Mouse (Mus musculus): ENCODE data around the gene Defb29.

Defb29 gene

DNA sequence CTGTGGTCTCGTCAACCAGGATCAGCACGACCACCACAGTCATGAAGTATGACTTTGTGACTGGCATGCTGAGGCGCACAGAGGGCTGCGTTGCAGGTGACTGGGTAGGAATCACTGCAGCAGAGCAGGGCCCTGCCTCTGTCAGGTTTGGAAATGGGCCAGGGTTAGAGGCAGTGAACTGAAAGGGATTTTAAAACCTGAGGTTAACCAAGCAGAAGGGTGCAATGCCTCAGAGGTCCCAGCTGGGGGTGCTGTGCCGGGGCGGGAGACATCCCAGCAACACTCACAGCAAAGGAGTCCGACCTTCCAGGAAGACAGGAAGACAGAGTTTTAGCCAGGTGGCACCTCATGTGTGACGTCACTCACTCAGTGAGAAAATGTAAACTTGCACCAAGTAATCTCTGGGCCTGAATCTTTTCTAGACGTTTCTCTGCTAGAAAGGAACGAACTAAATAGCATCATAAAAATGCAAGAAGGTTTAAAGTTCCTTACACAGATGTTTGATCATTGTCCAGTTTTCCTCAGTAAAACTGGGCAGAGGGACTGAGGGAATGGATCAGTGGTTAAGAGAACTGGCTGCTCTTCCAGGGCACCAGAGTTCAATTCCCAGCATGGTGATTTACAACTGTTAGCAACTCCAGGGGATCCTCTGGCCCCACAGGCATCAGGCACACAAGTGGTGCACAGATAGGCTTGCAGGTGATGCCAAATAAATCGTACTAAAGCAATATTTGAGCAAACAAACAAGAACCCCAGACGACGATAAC is at the start of gene Defb29:
TSS of gene Defb29 (minus strand) at position 155 of the 767 bp plus-strand sequence.
- peak; percentile 87 for DNase-seq

DNA sequence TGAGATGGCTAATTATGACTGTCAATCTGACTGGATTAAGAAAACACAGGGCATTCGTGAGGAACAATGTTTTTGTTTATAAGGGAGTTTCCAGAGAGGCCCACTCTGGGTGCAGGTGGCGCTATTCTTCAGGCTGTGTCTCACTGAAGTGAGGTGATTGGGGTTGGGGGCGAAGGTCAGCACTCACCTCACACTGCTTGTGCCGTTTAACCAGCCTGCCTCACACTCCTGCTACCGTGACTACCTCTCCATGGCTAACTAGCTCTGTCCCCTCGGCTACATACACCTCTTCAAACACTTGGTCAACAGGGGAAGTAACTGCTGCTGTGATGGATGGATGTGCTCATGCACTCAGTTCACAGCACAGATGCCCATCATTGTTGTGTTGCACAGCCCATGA is 49.1 kb upstream of the Defb29 start:
- DNase-seq: no peak

DNA sequence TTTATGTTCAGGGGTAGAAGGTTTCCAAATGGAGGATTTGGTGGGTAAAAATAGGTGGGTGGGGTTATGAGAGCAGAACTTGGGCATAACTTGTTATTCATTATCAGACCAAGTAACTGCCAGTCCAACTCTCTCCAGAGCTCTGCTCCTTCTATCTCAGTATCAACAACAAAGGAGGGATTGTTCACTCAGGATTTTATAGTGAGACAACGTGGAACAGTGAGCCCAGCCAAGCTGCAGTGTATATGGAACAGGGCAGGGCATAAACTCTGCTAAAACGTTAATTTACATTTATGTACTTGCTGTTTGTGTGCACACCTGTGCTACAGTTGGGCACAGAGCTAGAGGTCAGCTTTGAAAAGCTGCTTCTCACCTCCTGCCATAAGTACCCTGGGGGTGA is 48.6 kb upstream of the Defb29 start:
- DNase-seq: no peak

DNA sequence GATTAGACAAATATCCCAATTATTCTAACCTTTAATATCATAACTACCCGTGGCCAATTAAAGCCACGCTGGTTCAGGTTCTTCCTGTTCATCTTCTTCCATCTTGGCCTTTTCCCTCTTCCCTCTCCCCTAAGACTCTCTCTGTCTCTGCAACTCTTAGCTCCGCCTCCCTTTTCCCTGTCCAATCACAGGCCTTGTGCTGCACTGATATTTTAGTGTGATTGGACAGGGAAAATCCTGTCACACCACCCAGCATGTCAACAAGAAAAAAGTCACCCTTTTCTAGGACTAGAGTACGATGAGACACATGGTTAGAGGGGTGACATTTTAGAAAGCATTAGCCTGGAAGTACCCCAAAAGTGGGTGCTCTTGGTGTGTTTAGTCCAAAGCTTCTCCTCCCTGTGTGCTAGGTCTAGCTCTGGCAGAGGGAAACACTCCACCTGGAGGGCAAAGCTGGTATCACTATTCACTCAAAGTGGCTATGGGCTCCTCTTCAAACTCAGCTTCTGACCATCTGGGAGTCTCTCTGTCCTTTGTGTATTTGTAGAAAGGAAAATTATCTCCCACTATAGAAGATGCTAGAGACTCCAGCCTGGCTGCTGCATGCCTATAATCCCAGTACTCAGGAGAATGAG is 47.1 kb upstream of the Defb29 start:
- peak; percentile 42 for DNase-seq

DNA sequence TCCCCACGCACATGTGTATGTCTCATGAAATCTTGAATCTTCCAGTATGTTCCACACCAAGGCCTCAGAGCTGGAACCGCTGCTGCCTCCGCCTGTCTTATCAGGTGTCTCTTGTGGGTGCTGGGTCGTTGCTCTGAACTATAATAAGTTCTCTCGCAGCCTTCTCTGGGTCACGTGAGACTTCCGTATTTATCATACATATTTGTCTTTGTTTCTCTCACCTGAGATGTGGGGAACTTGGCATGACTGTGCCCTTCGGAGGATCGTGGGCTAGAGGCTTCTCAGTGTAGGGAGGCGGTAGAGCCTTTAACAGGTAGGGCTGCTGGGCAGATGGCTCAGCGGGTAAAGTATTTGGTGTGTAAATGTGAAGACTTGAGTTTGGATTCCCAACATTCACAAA is 40.7 kb upstream of the Defb29 start:
- DNase-seq: no peak

DNA sequence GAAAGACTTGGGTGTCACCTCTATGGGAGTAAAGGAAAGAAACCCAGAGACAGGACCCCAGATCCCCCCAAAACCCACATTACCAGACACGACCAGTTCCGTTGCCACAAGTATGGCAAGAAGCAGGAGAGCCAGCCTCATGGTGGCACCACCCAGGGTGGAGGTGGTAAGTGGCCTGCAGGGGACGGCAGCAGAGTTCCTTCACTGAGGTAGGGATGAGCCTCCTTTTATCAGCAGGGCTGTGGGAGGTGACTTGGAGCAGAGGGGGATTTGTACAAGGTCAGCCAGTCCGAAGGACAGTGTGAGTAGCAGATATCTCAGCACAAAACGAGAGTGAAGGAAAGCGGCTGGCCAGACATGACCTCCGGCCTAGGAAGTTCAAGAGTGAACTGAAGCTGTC is 40.2 kb upstream of the Defb29 start, which contains the start of gene Defb19:
TSS of gene Defb19 (minus strand) at position 206 of the 400 bp plus-strand sequence.
- DNase-seq: peak; percentile 28

DNA sequence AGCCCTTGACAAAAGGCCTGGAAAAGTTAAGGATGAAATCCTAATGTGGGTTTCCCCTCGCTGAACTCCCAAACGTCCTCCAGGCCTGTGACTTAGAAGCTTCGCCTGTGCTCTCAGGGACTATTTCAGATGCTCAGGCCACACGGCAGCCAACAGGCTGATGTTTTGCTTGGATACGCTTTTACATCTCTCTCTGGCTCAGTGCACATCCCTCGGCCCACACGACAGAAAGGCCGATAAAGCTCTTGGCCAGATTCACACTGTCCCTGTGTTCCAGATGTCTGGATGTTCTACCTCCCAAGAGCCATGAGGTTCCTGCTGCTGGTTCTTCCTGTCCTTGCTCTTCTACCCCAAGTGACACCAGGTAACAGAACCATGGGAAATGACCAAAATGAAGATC is 33.6 kb upstream of the Defb29 start:
- no peak for DNase-seq

DNA sequence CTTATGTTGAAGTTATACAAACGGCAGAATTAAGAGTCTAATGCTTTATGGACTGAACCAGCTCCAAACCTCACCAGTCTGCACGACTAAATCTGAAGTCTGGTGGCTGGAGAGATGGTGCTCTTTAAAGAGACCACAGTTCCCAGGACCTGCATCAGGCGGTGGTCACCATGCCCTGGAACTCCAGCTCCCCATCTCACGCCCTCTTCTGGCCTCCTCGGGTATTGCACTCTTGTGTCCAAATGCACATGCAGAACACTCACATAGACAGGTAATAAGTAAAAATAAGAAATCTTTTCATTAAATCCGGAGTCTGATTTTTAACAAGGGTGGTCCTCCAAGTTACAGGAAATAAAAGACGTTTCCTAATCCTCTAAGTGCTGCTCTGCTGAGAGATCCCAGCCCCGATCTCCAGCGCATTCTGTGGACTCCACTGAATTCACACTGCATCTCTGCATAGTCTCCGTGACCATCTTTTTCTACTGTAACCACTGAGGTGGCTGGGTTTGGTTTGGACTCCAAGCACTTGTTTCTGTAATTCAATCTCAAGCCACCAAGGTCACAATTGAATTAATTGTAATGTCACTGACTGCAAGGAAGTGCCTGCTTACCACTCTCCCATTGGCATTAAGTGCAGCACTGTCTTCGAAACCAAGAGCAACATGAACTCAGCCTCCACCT is 32.4 kb upstream of the Defb29 start, which contains the start of gene Defb21:
TSS of gene Defb21 (plus strand) at position 631 of the 681 bp plus-strand sequence.
- no peak for DNase-seq

DNA sequence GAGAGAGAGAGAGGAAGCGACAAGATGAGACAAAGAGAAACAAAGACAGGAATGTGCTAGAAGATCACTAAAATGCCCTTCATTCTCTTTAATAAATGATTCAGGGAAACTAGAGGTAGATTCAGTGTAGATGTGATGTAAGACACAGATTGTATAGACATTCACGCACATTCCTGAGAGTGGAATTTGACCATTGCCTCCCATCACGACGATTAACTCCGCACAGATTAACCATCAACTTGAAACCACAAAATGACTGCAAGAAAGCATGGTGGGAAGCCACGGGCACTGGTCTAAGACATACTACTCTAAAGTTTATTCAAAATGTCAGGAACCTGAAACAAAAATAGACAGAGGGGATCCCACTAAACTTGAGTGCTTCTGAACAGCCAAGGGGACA is 30.4 kb upstream of the Defb29 start:
- DNase-seq: peak; percentile 82

DNA sequence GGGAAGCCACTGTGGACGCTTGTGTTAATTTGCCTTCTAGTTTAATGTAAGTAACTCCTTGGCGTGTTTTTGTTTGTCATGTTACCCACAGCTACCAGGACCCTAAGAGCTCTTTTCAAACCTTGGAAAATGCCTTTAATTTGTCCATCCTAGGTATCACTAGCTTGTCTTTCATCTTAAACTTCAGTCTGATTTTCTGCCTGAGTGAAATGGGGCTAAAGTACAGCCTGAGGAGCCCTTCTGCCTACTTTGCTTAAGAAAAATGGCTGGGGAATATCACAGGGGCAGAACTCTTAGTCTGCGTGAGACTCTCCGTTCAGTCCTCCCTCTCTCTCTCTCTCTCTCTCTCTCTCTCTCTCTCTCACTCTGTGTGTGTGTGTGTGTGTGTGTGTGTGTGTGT is 30.0 kb upstream of the Defb29 start:
- DNase-seq: peak; percentile 57

DNA sequence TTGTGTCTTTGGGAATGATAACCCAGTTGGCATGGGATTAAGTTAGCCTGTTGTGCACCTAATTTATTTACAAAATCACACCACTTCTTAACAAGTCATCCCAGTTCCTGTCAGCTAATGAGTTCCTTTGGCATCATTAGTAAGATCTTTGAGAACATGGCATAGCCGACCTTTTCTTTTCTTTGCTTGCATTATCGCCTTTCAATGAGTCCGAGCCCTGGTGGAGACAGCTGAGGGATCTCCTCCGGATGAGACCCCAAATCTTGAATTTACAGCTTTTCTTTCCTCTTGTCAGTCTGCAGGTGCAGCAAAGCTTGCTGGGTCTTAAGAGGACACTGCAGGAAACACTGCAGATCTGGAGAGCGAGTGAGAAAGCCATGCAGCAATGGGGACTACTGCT is 29.1 kb upstream of the Defb29 start, which contains the start of gene Gm17416:
TSS of gene Gm17416 (plus strand) at position 301 of the 400 bp plus-strand sequence.
- DNase-seq: no peak

DNA sequence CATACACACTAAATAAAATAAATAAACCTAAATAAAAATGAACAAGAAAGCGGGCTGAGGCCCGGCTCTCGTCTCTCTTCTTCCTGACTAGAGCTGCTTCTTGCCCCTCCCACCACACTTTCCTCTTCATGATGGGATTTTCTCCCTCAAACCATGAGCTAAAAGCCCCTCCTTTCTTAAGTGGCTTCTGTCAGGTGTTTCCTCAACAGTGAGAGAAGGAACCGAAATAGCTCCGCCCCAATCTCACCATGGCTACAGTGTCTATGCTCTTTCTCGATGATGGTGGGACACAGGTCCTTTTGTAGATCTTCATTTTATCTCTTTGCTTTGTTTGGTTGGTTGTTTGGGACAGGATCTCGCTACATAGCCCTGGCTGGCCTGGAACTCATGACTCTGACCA is 16.8 kb upstream of the Defb29 start:
- no peak for DNase-seq

DNA sequence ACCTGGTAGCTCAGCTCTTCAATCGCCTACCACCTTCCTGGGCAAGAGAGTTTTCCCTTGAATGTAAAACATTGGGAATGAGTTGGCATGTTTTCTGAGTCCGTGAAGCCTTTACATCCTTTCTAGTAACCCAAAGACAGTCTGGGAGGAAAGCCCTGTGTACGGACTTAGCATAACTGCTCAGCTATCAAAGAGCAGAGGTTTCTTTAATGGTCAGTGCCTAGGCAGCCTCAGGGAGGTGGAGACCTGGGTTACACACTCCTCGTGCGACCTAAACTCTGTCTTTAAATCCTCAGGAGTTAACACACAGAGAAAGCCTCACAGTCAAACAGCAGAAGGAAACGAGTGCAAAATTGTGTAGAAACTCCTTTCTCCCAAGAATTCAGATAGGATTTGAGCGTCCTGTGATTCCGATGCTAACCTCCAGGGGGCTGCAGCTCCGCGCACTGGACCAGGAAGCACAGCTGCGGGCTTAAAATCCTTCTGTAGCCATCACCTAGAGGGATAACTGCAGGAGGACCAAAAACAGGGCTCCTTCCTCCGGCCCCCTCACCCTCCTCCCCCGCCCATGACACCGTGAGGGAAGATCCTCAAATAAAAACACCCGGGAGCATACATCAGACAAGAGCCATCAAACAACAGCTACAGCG is 14.0 kb upstream of the Defb29 start:
- DNase-seq: peak; percentile 76

DNA sequence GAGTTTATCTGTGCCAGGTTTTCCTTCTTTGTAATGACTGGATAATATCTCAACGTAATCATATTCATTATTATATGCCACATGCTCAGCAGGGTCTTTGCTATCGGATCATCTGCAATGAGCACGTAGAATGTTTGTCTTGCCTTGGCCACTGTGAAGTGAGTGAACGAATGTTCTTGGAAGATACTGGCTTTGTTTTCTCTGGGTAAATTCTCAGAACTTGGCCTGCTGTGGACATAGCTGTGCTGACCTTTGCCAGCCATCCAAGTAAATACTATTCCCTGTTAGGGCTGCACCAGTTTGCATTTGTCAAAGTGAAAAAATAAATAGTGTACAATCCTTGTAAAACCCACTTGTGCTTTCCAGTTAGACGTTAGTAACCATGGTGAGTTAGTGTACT is 8.2 kb upstream of the Defb29 start:
- DNase-seq: no peak

DNA sequence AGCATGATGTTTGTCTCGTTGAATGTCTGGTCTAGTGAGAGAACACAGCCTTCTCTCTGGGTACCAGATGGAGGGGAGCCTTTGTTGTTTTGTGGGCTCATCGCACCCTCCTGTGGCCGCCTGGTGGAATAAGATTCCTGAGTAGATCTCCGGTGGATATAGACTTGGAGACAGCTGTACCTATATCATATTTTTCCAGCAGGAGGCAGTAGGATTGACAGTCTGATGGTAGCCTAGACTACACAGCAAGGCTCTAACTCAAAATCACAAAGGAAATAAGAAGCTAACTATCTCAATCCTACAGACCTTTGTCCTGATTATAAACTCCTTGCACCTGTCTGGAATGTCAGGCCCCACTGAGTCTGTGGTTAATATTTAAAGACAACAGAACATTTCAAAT is 4.8 kb upstream of the Defb29 start:
- peak; percentile 87 for DNase-seq

DNA sequence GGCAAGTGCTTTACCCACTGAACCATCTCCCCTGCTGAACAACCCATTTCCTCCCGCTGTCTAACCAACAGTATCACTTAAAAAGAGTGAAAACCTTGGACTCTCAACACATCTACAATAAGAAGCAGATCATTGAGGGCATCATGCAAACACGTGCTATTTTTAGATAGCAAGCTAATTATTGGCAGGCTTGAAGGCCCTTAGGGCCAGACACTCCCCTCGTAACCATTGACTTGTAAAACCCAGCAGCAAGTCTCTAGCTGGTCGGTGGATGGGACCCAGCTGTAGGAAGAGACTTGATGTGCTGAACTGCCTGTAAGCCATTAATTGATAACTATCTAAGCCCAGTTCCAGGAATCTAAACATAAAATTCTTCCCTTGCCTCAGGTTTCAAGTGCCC is 3.6 kb upstream of the Defb29 start:
- peak; percentile 86 for DNase-seq

DNA sequence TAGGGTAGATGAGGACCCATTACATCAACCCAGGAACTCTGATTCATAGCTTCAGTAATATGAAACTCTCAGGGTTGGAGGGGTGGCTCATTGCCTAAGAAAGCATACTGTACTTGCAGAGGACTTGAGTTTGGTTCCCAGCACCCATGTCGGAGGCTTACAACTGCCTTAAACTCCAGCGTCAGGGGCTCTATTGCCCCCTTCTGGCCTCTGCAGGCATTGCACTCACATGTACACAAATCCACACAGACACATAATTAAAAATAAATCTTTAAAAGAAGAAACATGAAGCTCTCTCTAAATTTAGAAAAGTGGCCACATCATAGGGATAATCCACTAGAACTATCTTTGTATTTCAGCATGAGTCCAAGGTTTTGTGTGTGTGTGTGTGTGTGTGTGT is 3.0 kb upstream of the Defb29 start:
- no peak for DNase-seq

DNA sequence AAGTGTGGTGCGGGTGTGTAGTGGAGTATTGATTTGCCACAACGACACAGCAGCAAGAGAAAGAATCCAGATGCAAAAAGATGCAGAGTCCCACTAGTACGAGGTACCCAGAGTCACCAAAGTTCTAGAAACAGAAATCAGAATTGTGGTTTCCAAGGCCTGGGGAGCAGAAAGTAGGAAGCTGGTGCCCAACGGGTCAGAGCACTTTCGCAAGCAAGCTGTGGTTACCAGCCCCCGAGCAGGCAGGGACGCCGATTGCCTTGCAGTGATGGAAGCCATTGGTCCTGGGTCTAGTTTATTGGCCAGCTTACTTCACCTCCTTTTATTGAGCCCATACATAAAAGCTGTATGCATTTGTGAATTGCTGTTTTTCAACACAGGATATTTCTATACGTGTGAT is 2.1 kb upstream of the Defb29 start:
- DNase-seq: no peak

DNA sequence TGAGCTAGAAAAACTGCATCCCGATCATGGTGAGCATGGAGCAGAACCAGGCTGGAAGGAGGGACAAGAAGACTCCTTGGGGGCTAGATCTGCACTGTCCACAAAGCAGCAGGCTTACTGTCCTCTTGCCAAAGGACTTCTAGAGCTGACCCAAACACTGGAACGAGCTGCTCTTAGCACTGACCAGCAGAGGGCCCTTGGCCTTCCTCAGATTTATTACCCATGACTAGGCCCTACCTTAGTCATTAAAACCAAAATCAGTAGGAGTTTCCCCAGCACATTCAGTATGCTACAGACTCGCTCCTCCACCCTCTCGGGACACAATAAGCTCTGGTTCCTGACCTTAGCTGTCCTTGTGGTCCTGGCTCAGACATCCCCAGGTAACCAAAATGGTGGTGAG is 21.9 kb downstream of the Defb29 start, which contains the start of gene Defb28:
TSS of gene Defb28 (plus strand) at position 275 of the 400 bp plus-strand sequence.
- peak; percentile 29 for DNase-seq

DNA sequence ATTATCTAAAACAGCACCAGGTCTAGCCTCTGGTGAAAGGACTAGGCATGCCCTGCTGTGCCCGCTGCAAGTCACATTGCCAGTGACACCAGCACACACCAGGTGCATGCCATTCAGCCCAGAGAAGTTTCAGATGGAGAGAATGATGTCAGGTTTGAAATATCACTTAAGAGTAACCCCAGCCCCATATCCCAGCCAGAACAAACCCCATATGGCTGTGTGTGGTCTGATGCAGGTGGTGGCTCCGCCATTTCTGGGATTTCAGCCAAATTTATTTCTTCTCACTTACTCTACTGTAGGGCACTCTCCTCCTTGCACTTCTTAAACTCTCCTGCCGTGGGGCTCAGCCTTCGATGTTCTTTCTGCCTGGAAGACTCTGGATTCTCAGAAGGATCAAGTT is 23.8 kb downstream of the Defb29 start:
- DNase-seq: no peak

DNA sequence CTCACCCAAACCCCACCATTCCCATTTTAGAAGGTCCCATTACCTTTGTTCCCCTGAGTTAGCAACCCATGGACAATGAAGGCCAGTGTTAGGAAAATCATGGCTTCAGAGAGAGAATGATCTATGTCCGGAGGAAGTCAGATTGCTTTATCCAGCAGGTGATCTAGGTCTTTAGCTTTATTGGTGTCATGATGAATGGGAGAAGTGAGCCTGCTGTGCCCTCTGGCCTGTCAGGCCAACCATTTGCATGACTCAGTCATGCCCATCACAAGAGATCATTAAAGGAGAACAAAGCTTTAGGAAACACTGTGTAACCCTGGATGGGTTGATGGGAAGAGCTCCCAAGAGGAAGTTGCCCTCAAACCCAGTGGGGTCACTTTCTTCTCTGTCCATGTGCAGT is 28.3 kb downstream of the Defb29 start, which contains the start of gene Defb26:
TSS of gene Defb26 (minus strand) at position 101 of the 400 bp plus-strand sequence.
- DNase-seq: no peak

DNA sequence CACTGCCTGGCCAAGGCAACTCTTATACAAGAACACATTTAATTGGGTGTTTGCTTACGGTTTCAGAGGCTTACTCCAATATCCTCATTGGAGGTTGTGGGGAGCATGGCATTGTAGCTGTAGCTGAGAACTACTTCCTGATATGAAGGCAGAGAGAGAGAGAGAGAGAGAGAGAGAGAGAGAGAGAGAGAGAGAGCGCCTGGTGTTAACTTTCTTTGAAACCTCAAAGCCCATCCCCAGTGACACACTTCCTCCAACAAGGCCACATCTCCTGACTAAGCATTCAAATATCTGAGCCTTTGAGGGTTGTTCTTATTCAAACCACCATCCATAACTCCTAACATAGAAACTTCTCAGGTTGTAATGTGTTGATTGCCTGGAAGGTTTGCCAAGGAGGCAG is 35.9 kb downstream of the Defb29 start:
- DNase-seq: no peak

DNA sequence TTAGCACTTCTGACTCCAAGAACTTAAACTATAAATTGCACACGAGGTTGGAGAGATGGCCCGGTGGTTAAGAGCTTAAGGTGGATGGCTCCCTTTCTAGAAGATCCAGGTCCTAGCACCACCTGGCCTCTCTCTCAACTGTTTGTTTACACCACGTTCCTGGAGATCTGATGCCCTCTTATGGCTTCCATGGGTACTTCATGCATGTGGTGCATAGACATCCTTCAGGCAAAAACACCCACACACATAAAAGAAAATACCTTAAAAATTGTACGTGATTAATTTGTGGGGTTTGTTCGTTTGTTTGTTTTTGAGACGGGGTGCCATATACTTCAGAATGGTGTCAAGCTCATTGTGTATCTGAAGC is 39.1 kb downstream of the Defb29 start:
- DNase-seq: no peak
